ENCODE assay signal across 8 mouse cellular contexts in genomic region chr2:170128461-170129247, GRCm38 (mm10). TPM values are rescaled to one million over a fixed set of nuclear protein-coding genes. Genes with fewer than 3 reads are reported as not detected.
DNase-seq lines count a peak whose midpoint lies in the region; ATAC-seq and TF ChIP-seq lines count a peak whose summit lies in the region.

No protein-coding gene starts in this region.

- peaks cover 39% of the 10 kb centered on the region for H3K4me1 ChIP-seq in kidney, postnatal 0 days (replicated peaks; ENCODE audit: insufficient read depth, low read length)
- H3K4me1 ChIP-seq in brown adipose tissue, adult 24 weeks (ENCODE audit: control insufficient read depth, insufficient read depth, insufficient read length, low read length) = peaks cover 42% of the 10 kb centered on the region
- H3K4me1 ChIP-seq in hindbrain, embryonic 15.5 days (replicated peaks) = peaks cover 51% of the 10 kb centered on the region
- H3K4me1 ChIP-seq in midbrain, embryonic 12.5 days = peaks cover 67% of the 10 kb centered on the region

- peak overlapping the region; percentile 79 for H3K4me2 ChIP-seq in kidney, postnatal 0 days (ENCODE audit: low read length)
- peak overlapping the region; percentile 80; the same call in 1 of the 2 replicates for H3K4me2 ChIP-seq in hindbrain, embryonic 15.5 days
- peak overlapping the region; percentile 71 for H3K4me2 ChIP-seq in midbrain, embryonic 12.5 days (replicated peaks)

- 8% methylated on average over 7 of the region's 7 CpGs for WGBS in kidney, postnatal 0 days
- 30% methylated on average over 7 of the region's 7 CpGs for WGBS in hindbrain, embryonic 15.5 days
- WGBS in midbrain, embryonic 12.5 days = 19% methylated on average over 7 of the region's 7 CpGs

- H3K27me3 ChIP-seq in kidney, postnatal 0 days (ENCODE audit: insufficient read depth, low read length) = no peaks in the 10 kb centered on the region
- no peaks in the 10 kb centered on the region for H3K27me3 ChIP-seq in hindbrain, embryonic 15.5 days
- H3K27me3 ChIP-seq in midbrain, embryonic 12.5 days = no peaks in the 10 kb centered on the region

- peak; percentile 66 for DNase-seq in kidney, postnatal 0 days (ENCODE audit: low spot score)
- no peak for DNase-seq in kidney, adult 18-20 months
- DNase-seq in right cerebral cortex, postnatal 4 days = no peak
- no peak for DNase-seq in cerebellum, adult 9-11 months
- no peak for DNase-seq in gastrocnemius, postnatal 14 days

- no peak for TF ChIP-seq CTCF in kidney, postnatal 0 days (IDR thresholded peaks at IDR 0.05; ENCODE audit: low read depth)

- ATAC-seq in kidney, postnatal 0 days (replicated peaks; ENCODE audit: low FRiP score, low read depth) = no peak
- ATAC-seq in hindbrain, embryonic 15.5 days (ENCODE audit: low FRiP score, low read depth) = no peak
- ATAC-seq in midbrain, embryonic 12.5 days (ENCODE audit: low FRiP score, low read depth) = no peak

- 0 out of 2 replicates have a peak, but pooled peaks cover 3% of the 10 kb centered on the region for H3K36me3 ChIP-seq in kidney, postnatal 0 days (ENCODE audit: insufficient read depth, low read length)
- H3K36me3 ChIP-seq in hindbrain, embryonic 15.5 days = no peaks in the 10 kb centered on the region
- no peaks in the 10 kb centered on the region for H3K36me3 ChIP-seq in midbrain, embryonic 12.5 days

- intact Hi-C loops in gastrocnemius, postnatal 14 days (cut with DNase I; ENCODE audit: low total_unique reads) = no loop called here

- peak overlapping the region; percentile 80; the same call in 1 of the 2 replicates for H3K4me3 ChIP-seq in kidney, postnatal 0 days (replicated peaks; ENCODE audit: low read depth, low read length)
- 0 out of 2 replicates have a peak overlapping the region, but pooled peaks have one; percentile 1 for H3K4me3 ChIP-seq in brown adipose tissue, adult 24 weeks (ENCODE audit: insufficient read depth, low read depth, low read length)
- H3K4me3 ChIP-seq in hindbrain, embryonic 15.5 days = no peak overlapping the region
- H3K4me3 ChIP-seq in midbrain, embryonic 12.5 days = peak overlapping the region; percentile 93; the same call in 1 of the 2 replicates

- 0 out of 2 replicates have a peak overlapping the region, but pooled peaks have one; percentile 9 for H3K9ac ChIP-seq in kidney, postnatal 0 days (ENCODE audit: low read depth, low read length)
- H3K9ac ChIP-seq in hindbrain, embryonic 15.5 days = no peak overlapping the region
- peak overlapping the region; percentile 24; the same call in 1 of the 2 replicates for H3K9ac ChIP-seq in midbrain, embryonic 12.5 days (replicated peaks)

- H3K27ac ChIP-seq in kidney, postnatal 0 days = peak overlapping the region; percentile 20
- H3K27ac ChIP-seq in brown adipose tissue, adult 24 weeks (replicated peaks; ENCODE audit: low read depth, low read length) = peak overlapping the region; percentile 57
- 0 out of 2 replicates have a peak overlapping the region, but pooled peaks have one; percentile 2 for H3K27ac ChIP-seq in hindbrain, embryonic 15.5 days (replicated peaks)
- H3K27ac ChIP-seq in midbrain, embryonic 12.5 days (replicated peaks) = peak overlapping the region; percentile 50

- H3K9me3 ChIP-seq in kidney, postnatal 0 days (replicated peaks; ENCODE audit: low read length) = no peaks in the 10 kb centered on the region
- no peaks in the 10 kb centered on the region for H3K9me3 ChIP-seq in hindbrain, embryonic 15.5 days
- no peaks in the 10 kb centered on the region for H3K9me3 ChIP-seq in midbrain, embryonic 12.5 days

RNA-seq across cellular contexts. Expression of gene Zfp217, which starts 19.2 kb away (rescaled TPM):
- polyA plus RNA-seq in kidney, postnatal 0 days (2015; fragmentation: Nextera tagmentation; extraction: Ambion mirVana) = 3.7 and 4.0 TPM in 2 replicates
- 5.3 and 7.2 TPM in 2 replicates for polyA plus RNA-seq in brown adipose tissue, adult 24 weeks (2012; ENCODE audit: insufficient read depth, insufficient read length, missing spikeins)
- polyA plus RNA-seq in hindbrain, embryonic 15.5 days (2015; fragmentation: Nextera tagmentation; extraction: Ambion mirVana) = 1.7 and 1.9 TPM in 2 replicates
- 3.0 and 3.5 TPM in 2 replicates for polyA plus RNA-seq in midbrain, embryonic 12.5 days (2016; fragmentation: Nextera tagmentation; extraction: Ambion mirVana)
- total RNA-seq in gastrocnemius, postnatal 14 days (2021) = 10 to 100 TPM in 1 of 2 experiments, 1 to 10 TPM in 1; 7.7 to 10.1 TPM

Comparison
In these comparisons a context has a peak if more than half of its experiments do, and no peak if none do; other contexts are left out.
1. H3K27ac ChIP-seq: peak in every context shown above with its lines; median percentile 57 in brown adipose tissue, adult 24 weeks; 50 in midbrain, embryonic 12.5 days; 20 in kidney, postnatal 0 days; 2 in hindbrain, embryonic 15.5 days.